In the genomic region with DNA sequence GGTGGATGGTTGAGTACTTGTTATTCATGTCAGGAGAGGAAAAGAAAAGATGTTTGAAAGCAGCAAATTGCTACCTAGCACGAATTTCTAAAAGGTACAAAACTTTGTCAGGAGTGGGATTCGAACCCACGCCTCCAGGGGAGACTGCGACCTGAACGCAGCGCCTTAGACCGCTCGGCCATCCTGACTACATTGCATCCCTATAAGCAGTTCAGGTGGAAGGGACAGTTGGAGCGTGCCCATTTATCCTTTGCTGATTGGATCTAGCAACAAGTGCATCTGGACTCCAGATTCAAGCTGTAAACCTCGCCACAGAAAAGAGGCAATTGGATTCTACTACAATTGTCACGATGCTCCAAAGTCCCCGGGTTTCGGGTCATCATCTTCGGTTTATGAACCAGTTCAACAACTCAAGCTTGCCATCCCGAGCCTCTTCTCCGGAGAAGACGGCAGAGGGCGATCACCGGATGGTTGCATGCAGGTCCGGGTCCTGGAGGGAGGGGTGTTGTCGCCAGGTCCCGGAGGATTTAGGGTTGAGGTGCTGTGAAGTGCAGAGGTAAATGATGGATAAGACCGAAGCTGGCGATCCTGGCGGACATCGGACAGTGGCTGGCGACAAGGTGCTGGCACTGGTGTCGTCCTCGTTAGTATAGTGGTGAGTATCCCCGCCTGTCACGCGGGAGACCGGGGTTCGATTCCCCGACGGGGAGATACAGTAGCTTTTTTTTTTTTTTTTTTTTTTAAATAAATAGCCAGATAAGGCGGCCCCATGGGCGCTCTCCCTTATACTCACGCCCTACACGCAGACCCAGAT, we compare ENCODE assay signal across 8 mouse cellular contexts. TPM values are rescaled to one million over a fixed set of nuclear protein-coding genes. Genes with fewer than 3 reads are reported as not detected.
A peak's percentile ranks its signal among the peaks of the same experiment; 100 is the strongest.
DNase-seq lines count a peak whose midpoint lies in the region; ATAC-seq and TF ChIP-seq lines count a peak whose summit lies in the region.

No protein-coding gene starts in this region.

- no peak overlapping the region for H3K27ac ChIP-seq in ES-Bruce4 (ENCODE audit: insufficient read depth, low read length)
- H3K27ac ChIP-seq in forebrain, embryonic 14.5 days (ENCODE audit: low read depth, low read length) = peak overlapping the region; percentile 75; the same call in 1 of the 2 replicates
- H3K27ac ChIP-seq in neural tube, embryonic 14.5 days (ENCODE audit: low read depth, low read length) = peak overlapping the region; percentile 75
- no peak overlapping the region for H3K27ac ChIP-seq in testis, adult 2 months (ENCODE audit: control insufficient read depth, insufficient read depth, low read depth, low read length)

- TF ChIP-seq CTCF in ES-Bruce4 (IDR thresholded peaks at IDR 0.05; ENCODE audit: low read depth, low read length) = no peak
- TF ChIP-seq CTCF in testis, adult 2 months (IDR thresholded peaks at IDR 0.05; ENCODE audit: control insufficient read depth, insufficient read depth, insufficient replicate concordance, low read depth, low read length) = no peak

- H3K4me1 ChIP-seq in ES-Bruce4 (ENCODE audit: control insufficient read depth, insufficient read depth, low read length) = peaks cover 3% of the 10 kb centered on the region
- 0 out of 2 replicates have a peak, but pooled peaks cover 2% of the 10 kb centered on the region for H3K4me1 ChIP-seq in forebrain, embryonic 14.5 days (ENCODE audit: control insufficient read depth, insufficient read depth, low read length)
- no peaks in the 10 kb centered on the region for H3K4me1 ChIP-seq in neural tube, embryonic 14.5 days (ENCODE audit: control insufficient read depth, insufficient read depth, low read length)
- H3K4me1 ChIP-seq in testis, adult 2 months (ENCODE audit: control insufficient read depth, insufficient read depth, low read length) = no peaks in the 10 kb centered on the region; the same call in 1 of the 2 replicates

- under 1% methylated on average over 38 of the region's 40 CpGs for WGBS in forebrain, embryonic 14.5 days
- under 1% methylated on average over 40 of the region's 40 CpGs for WGBS in neural tube, embryonic 14.5 days

- no peaks in the 10 kb centered on the region; the same call in 1 of the 2 replicates for H3K9me3 ChIP-seq in ES-Bruce4 (replicated peaks; ENCODE audit: control insufficient read depth, insufficient read depth, low read length, poor library complexity, severe bottlenecking)
- no peaks in the 10 kb centered on the region for H3K9me3 ChIP-seq in forebrain, embryonic 14.5 days (replicated peaks; ENCODE audit: control insufficient read depth, low read length)
- H3K9me3 ChIP-seq in neural tube, embryonic 14.5 days (ENCODE audit: control insufficient read depth, low read length) = no peaks in the 10 kb centered on the region

- H3K27me3 ChIP-seq in ES-Bruce4 (ENCODE audit: control insufficient read depth, insufficient read depth, low read length, poor library complexity, severe bottlenecking) = no peaks in the 10 kb centered on the region
- H3K27me3 ChIP-seq in forebrain, embryonic 14.5 days (replicated peaks; ENCODE audit: control insufficient read depth, insufficient read depth, low read length) = no peaks in the 10 kb centered on the region
- no peaks in the 10 kb centered on the region for H3K27me3 ChIP-seq in neural tube, embryonic 14.5 days (ENCODE audit: control insufficient read depth, insufficient read depth, low read length)
- no peaks in the 10 kb centered on the region for H3K27me3 ChIP-seq in testis, adult 2 months (ENCODE audit: control insufficient read depth, insufficient read depth, low read length)

- DNase-seq in cerebellum, adult 11 months = peak; percentile 88
- DNase-seq in forebrain, embryonic 14.5 days (ENCODE audit: low spot score) = peak; percentile 87
- DNase-seq in heart, postnatal 14 days = peak; percentile 87 to 90
- peak; percentile 91 for DNase-seq in layer of hippocampus, adult 11-12 months (ENCODE audit: low spot score)
- peak; percentile 84 to 86 for DNase-seq in lung, adult 18-20 months

- peak overlapping the region; percentile 80 for H3K9ac ChIP-seq in ES-Bruce4 (ENCODE audit: low read depth, poor library complexity, severe bottlenecking)
- peak overlapping the region; percentile 68 for H3K9ac ChIP-seq in forebrain, embryonic 14.5 days (ENCODE audit: low read length)
- peak overlapping the region; percentile 56 for H3K9ac ChIP-seq in neural tube, embryonic 14.5 days (replicated peaks; ENCODE audit: low read depth, low read length)

- TF ChIP-seq EP300 in ES-Bruce4 (IDR thresholded peaks at IDR 0.05; ENCODE audit: insufficient read depth, low read depth, low read length) = 0 out of 2 replicates have a peak, but pooled peaks have one; percentile 46

- H3K4me2 ChIP-seq in forebrain, embryonic 14.5 days (ENCODE audit: low read length) = peak overlapping the region; percentile 51
- H3K4me2 ChIP-seq in neural tube, embryonic 14.5 days (ENCODE audit: low read depth, low read length) = peak overlapping the region; percentile 49

- no peaks in the 10 kb centered on the region for H3K36me3 ChIP-seq in ES-Bruce4 (ENCODE audit: control insufficient read depth, insufficient read depth, low read length, poor library complexity, severe bottlenecking)
- no peaks in the 10 kb centered on the region for H3K36me3 ChIP-seq in forebrain, embryonic 14.5 days (ENCODE audit: control insufficient read depth, insufficient read depth, low read length)
- H3K36me3 ChIP-seq in neural tube, embryonic 14.5 days (ENCODE audit: control insufficient read depth, insufficient read depth, low read length) = no peaks in the 10 kb centered on the region
- H3K36me3 ChIP-seq in testis, adult 2 months (ENCODE audit: control insufficient read depth, insufficient read depth, low read length) = no peaks in the 10 kb centered on the region

- intact Hi-C loops in heart, postnatal 14 days (cut with DNase I) = loop anchor here (2.0 to 10.0 kb wide), 2 partner anchors 63 to 403 kb away; partner anchors contain the start of gene Alyref2

- peak; percentile 90 for ATAC-seq in forebrain, embryonic 14.5 days
- peak; percentile 92 for ATAC-seq in neural tube, embryonic 14.5 days (ENCODE audit: low read depth)

- peak overlapping the region; percentile 73 for H3K4me3 ChIP-seq in ES-Bruce4 (ENCODE audit: low read depth, low read length)
- H3K4me3 ChIP-seq in forebrain, embryonic 14.5 days (ENCODE audit: low read depth, low read length) = peak overlapping the region; percentile 55
- peak overlapping the region; percentile 49 for H3K4me3 ChIP-seq in neural tube, embryonic 14.5 days (ENCODE audit: low read depth, low read length)
- H3K4me3 ChIP-seq in testis, adult 2 months (ENCODE audit: control insufficient read depth, low read depth, low read length) = peak overlapping the region; percentile 80

- no peak for TF ChIP-seq POLR2A in ES-Bruce4 (IDR thresholded peaks at IDR 0.05; ENCODE audit: insufficient read depth, low read length)
- TF ChIP-seq POLR2A in testis, adult 2 months (IDR thresholded peaks at IDR 0.05; ENCODE audit: control insufficient read depth, low read depth, low read length) = no peak

RNA-seq across cellular contexts. Expression of gene Cfap126, which starts 11.8 kb away (rescaled TPM):
- polyA plus RNA-seq in ES-Bruce4 (2011; ENCODE audit: insufficient read depth, insufficient read length, low read depth, missing spikeins) = 6.4 and 7.5 TPM in 2 replicates
- polyA plus RNA-seq in forebrain, embryonic 14.5 days (2014; fragmentation: Nextera tagmentation; extraction: Ambion mirVana) = 7.2 and 8.8 TPM in 2 replicates
- 1 to 10 TPM in 1 of 2 experiments, under 1 TPM in 1; 1.00 to 2.1 TPM for total RNA-seq in heart, postnatal 14 days (2021)
- polyA plus RNA-seq in neural tube, embryonic 14.5 days (2014; fragmentation: Nextera tagmentation; extraction: Ambion mirVana) = 2.4 and 5.0 TPM in 2 replicates
- 309 and 314 TPM in 2 replicates for polyA plus RNA-seq in testis, adult 2 months (2012; rRNA removed)

RNA-seq across cellular contexts. Expression of gene Fcgr3, which starts 37.2 kb away (rescaled TPM):
- 0.78 and 0.87 TPM in 2 replicates for polyA plus RNA-seq in ES-Bruce4 (2011; ENCODE audit: insufficient read depth, insufficient read length, low read depth, missing spikeins)
- 8.3 and 11.5 TPM in 2 replicates for polyA plus RNA-seq in forebrain, embryonic 14.5 days (2014; fragmentation: Nextera tagmentation; extraction: Ambion mirVana)
- total RNA-seq in heart, postnatal 14 days (2021) = 10 to 100 TPM; 11.8 to 11.9 TPM
- polyA plus RNA-seq in neural tube, embryonic 14.5 days (2014; fragmentation: Nextera tagmentation; extraction: Ambion mirVana) = 5.5 and 8.8 TPM in 2 replicates
- 30.9 and 52.1 TPM in 2 replicates for polyA plus RNA-seq in testis, adult 2 months (2012; rRNA removed)

RNA-seq across cellular contexts. Expression of gene Sdhc, which starts 48.5 kb away (rescaled TPM):
- 273 and 285 TPM in 2 replicates for polyA plus RNA-seq in ES-Bruce4 (2011; ENCODE audit: insufficient read depth, insufficient read length, low read depth, missing spikeins)
- polyA plus RNA-seq in forebrain, embryonic 14.5 days (2014; fragmentation: Nextera tagmentation; extraction: Ambion mirVana) = 301 and 310 TPM in 2 replicates
- 1,000 to 10,000 TPM; 1,008 to 1,038 TPM for total RNA-seq in heart, postnatal 14 days (2021)
- polyA plus RNA-seq in neural tube, embryonic 14.5 days (2014; fragmentation: Nextera tagmentation; extraction: Ambion mirVana) = 297 and 334 TPM in 2 replicates
- 85.3 and 105 TPM in 2 replicates for polyA plus RNA-seq in testis, adult 2 months (2012; rRNA removed)

RNA-seq across cellular contexts. Expression of gene Mpz, which starts 48.6 kb away (rescaled TPM):
- polyA plus RNA-seq in ES-Bruce4 (2011; ENCODE audit: insufficient read depth, insufficient read length, low read depth, missing spikeins) = 1.1 and 1.3 TPM in 2 replicates
- polyA plus RNA-seq in forebrain, embryonic 14.5 days (2014; fragmentation: Nextera tagmentation; extraction: Ambion mirVana) = 0.09 and 0.22 TPM in 2 replicates
- total RNA-seq in heart, postnatal 14 days (2021) = 10 to 100 TPM in 1 of 2 experiments, not detected in 1; 18.9 TPM
- 11.8 TPM in 1 of 2 replicates, not detected in the other for polyA plus RNA-seq in neural tube, embryonic 14.5 days (2014; fragmentation: Nextera tagmentation; extraction: Ambion mirVana)
- 2.8 and 3.0 TPM in 2 replicates for polyA plus RNA-seq in testis, adult 2 months (2012; rRNA removed)

Comparison
In these comparisons a context has a peak if more than half of its experiments do, and no peak if none do; other contexts are left out.
1. H3K27ac ChIP-seq: peak in forebrain, embryonic 14.5 days (single experiment) and neural tube, embryonic 14.5 days (single experiment); none in ES-Bruce4 (single experiment) and testis, adult 2 months (single experiment).
2. RNA of gene Cfap126, which starts 11.8 kb away (polyA plus RNA-seq): 309 to 314 TPM in testis, adult 2 months; 7.2 to 8.8 TPM in forebrain, embryonic 14.5 days, 6.4 to 7.5 TPM in ES-Bruce4 and 2.4 to 5.0 TPM in neural tube, embryonic 14.5 days; every median in the first group is over 10 times any median in the second.
3. Peak in every context shown above with its lines, with median percentiles within 50 percentile points of each other: H3K4me3 ChIP-seq, H3K9ac ChIP-seq and DNase-seq.